Mouse (Mus musculus): ENCODE results near the gene Scn5a. TPM values are rescaled to one million over a fixed set of nuclear protein-coding genes. Genes with fewer than 3 reads are reported as not detected.

Scn5a gene
- polyA plus RNA-seq, 1 experiment from 2014 or later, result 0.32 TPM

- Histone ChIP-seq H3K9me3 (replicated peaks) (no peaks in the 10 kb centered on the region), H3K36me3 (no peaks in the 10 kb centered on the region), H3K4me3 (replicated peaks) (no peak overlapping the region), H3K4me1 (peaks cover 26% of the 10 kb centered on the region), H3K27ac (peak overlapping the region; percentile 23; the same call in 1 of the 2 replicates), H3K27me3 (no peaks in the 10 kb centered on the region), H3K9ac (no peak overlapping the region), H3K4me2 (no peak overlapping the region)
- 82% methylated on average over 15 of the region's 15 CpGs for WGBS
- ATAC-seq (replicated peaks; ENCODE audit: low FRiP score), result no peak; the same call in 1 of the 2 replicates
Observed at GRCm38 (mm10) chr9:119497546-119498246, 81.1 kb downstream of the Scn5a start.

- H3K36me3 ChIP-seq, result no peaks in the 10 kb centered on the region
- peak; percentile 52; the same call in 1 of the 2 replicates for ATAC-seq (replicated peaks; ENCODE audit: low FRiP score)
- no peak overlapping the region for H3K9ac ChIP-seq
- no peak overlapping the region for H3K4me3 ChIP-seq (replicated peaks)
- WGBS, result 35% methylated on average over 5 of the region's 5 CpGs
- H3K27ac ChIP-seq, result peak overlapping the region; percentile 41; the same call in 1 of the 2 replicates
- no peaks in the 10 kb centered on the region for H3K9me3 ChIP-seq (replicated peaks)
- H3K27me3 ChIP-seq, result no peaks in the 10 kb centered on the region
- no peak overlapping the region for H3K4me2 ChIP-seq
- H3K4me1 ChIP-seq, result peaks cover 26% of the 10 kb centered on the region
Observed at GRCm38 (mm10) chr9:119496960-119497359, 81.9 kb downstream of the Scn5a start.

GRCm38 (mm10) chr9:119496354-119496753, 82.5 kb downstream of the Scn5a start:
- ATAC-seq (replicated peaks; ENCODE audit: low FRiP score), result no peak

GRCm38 (mm10) chr9:119484868-119485267, 93.9 kb downstream of the Scn5a start:
- no peak for ATAC-seq (replicated peaks; ENCODE audit: low FRiP score)
- Histone ChIP-seq H3K27me3 (no peaks in the 10 kb centered on the region), H3K4me3 (replicated peaks) (no peak overlapping the region), H3K9ac (no peak overlapping the region), H3K4me2 (no peak overlapping the region), H3K4me1 (peaks cover 14% of the 10 kb centered on the region), H3K27ac (no peak overlapping the region), H3K36me3 (no peaks in the 10 kb centered on the region), H3K9me3 (replicated peaks) (no peaks in the 10 kb centered on the region)
- WGBS, result 89% methylated on average over 13 of the region's 13 CpGs

More at GRCm38 (mm10) chr9:119496354-119496753, 82.5 kb downstream of the Scn5a start:
- Histone ChIP-seq H3K4me2 (no peak overlapping the region), H3K9ac (no peak overlapping the region), H3K9me3 (replicated peaks) (no peaks in the 10 kb centered on the region), H3K27ac (peak overlapping the region; percentile 41; the same call in 1 of the 2 replicates), H3K27me3 (no peaks in the 10 kb centered on the region), H3K4me3 (replicated peaks) (no peak overlapping the region), H3K4me1 (peaks cover 26% of the 10 kb centered on the region), H3K36me3 (no peaks in the 10 kb centered on the region)
- WGBS, result 82% methylated on average over 9 of the region's 9 CpGs

GRCm38 (mm10) chr9:119484420-119484819, 94.4 kb downstream of the Scn5a start:
- Histone ChIP-seq H3K4me3 (replicated peaks) (no peak overlapping the region), H3K9ac (no peak overlapping the region), H3K4me2 (no peak overlapping the region), H3K4me1 (peaks cover 14% of the 10 kb centered on the region), H3K36me3 (no peaks in the 10 kb centered on the region), H3K9me3 (replicated peaks) (no peaks in the 10 kb centered on the region), H3K27ac (no peak overlapping the region), H3K27me3 (no peaks in the 10 kb centered on the region)
- 32% methylated on average over 9 of the region's 9 CpGs for WGBS
- ATAC-seq (replicated peaks; ENCODE audit: low FRiP score), result 0 out of 2 replicates have a peak, but pooled peaks have one; percentile 24

- Histone ChIP-seq H3K27ac (no peak overlapping the region), H3K36me3 (no peaks in the 10 kb centered on the region), H3K9ac (no peak overlapping the region), H3K9me3 (replicated peaks) (no peaks in the 10 kb centered on the region), H3K27me3 (no peaks in the 10 kb centered on the region), H3K4me2 (no peak overlapping the region), H3K4me3 (replicated peaks) (no peak overlapping the region), H3K4me1 (peaks cover 17% of the 10 kb centered on the region)
- WGBS, result 31% methylated on average over 23 of the region's 23 CpGs
- ATAC-seq (replicated peaks; ENCODE audit: low FRiP score), result peak; percentile 24
Observed at GRCm38 (mm10) chr9:119483554-119484353, 95.1 kb downstream of the Scn5a start.

- Histone ChIP-seq H3K9ac (no peak overlapping the region), H3K4me3 (replicated peaks) (no peak overlapping the region), H3K27ac (no peak overlapping the region), H3K36me3 (no peaks in the 10 kb centered on the region), H3K27me3 (no peaks in the 10 kb centered on the region), H3K4me2 (no peak overlapping the region), H3K9me3 (replicated peaks) (no peaks in the 10 kb centered on the region), H3K4me1 (peaks cover 29% of the 10 kb centered on the region)
- WGBS, result 57% methylated on average over 4 of the region's 4 CpGs
- ATAC-seq (replicated peaks; ENCODE audit: low FRiP score), result no peak
Observed at GRCm38 (mm10) chr9:119481612-119482011, 97.2 kb downstream of the Scn5a start.

GRCm38 (mm10) chr9:119479297-119479696, 99.5 kb downstream of the Scn5a start:
- no peak overlapping the region for H3K4me2 ChIP-seq
- no peaks in the 10 kb centered on the region for H3K27me3 ChIP-seq
- no peak overlapping the region for H3K4me3 ChIP-seq (replicated peaks)
- H3K4me1 ChIP-seq, result peaks cover 32% of the 10 kb centered on the region
- H3K36me3 ChIP-seq, result no peaks in the 10 kb centered on the region
- no peaks in the 10 kb centered on the region for H3K9me3 ChIP-seq (replicated peaks)
- H3K9ac ChIP-seq, result no peak overlapping the region
- no peak for ATAC-seq (replicated peaks; ENCODE audit: low FRiP score)
- H3K27ac ChIP-seq, result no peak overlapping the region
- WGBS, result 30% methylated on average over 8 of the region's 8 CpGs

- no peak overlapping the region for H3K4me2 ChIP-seq
- H3K4me3 ChIP-seq (replicated peaks), result no peak overlapping the region
- no peak for ATAC-seq (replicated peaks; ENCODE audit: low FRiP score)
- H3K27me3 ChIP-seq, result no peaks in the 10 kb centered on the region
- H3K27ac ChIP-seq, result no peak overlapping the region
- H3K36me3 ChIP-seq, result no peaks in the 10 kb centered on the region
- peaks cover 23% of the 10 kb centered on the region for H3K4me1 ChIP-seq
- WGBS, result 76% methylated on average over 11 of the region's 11 CpGs
- H3K9ac ChIP-seq, result no peak overlapping the region
- H3K9me3 ChIP-seq (replicated peaks), result no peaks in the 10 kb centered on the region
Observed at GRCm38 (mm10) chr9:119478345-119478744, 100.5 kb downstream of the Scn5a start.

GRCm38 (mm10) chr9:119477754-119478153, 101.1 kb downstream of the Scn5a start:
- Histone ChIP-seq H3K9me3 (replicated peaks) (no peaks in the 10 kb centered on the region), H3K4me2 (peak overlapping the region; percentile 30), H3K27ac (0 out of 2 replicates have a peak overlapping the region, but pooled peaks have one; percentile 32), H3K9ac (no peak overlapping the region), H3K27me3 (no peaks in the 10 kb centered on the region), H3K4me1 (peaks cover 24% of the 10 kb centered on the region), H3K36me3 (no peaks in the 10 kb centered on the region), H3K4me3 (replicated peaks) (no peak overlapping the region)
- 7% methylated on average over 6 of the region's 6 CpGs for WGBS
- ATAC-seq (replicated peaks; ENCODE audit: low FRiP score), result peak; percentile 68

GRCm38 (mm10) chr9:119474717-119475611, 103.9 kb downstream of the Scn5a start:
- Histone ChIP-seq H3K27me3 (no peaks in the 10 kb centered on the region), H3K36me3 (peaks cover 3% of the 10 kb centered on the region; the same call in 1 of the 2 replicates), H3K9ac (no peak overlapping the region), H3K27ac (no peak overlapping the region), H3K9me3 (replicated peaks) (no peaks in the 10 kb centered on the region), H3K4me1 (peaks cover 28% of the 10 kb centered on the region), H3K4me3 (replicated peaks) (no peak overlapping the region), H3K4me2 (no peak overlapping the region)
- peak; percentile 54; the same call in 1 of the 2 replicates for ATAC-seq (replicated peaks; ENCODE audit: low FRiP score)
- WGBS, result 60% methylated on average over 15 of the region's 15 CpGs
